Mouse (Mus musculus) B cell, adult 2 months (primary cell): ENCODE results near the gene Ifi47.
A peak's percentile ranks its signal among the peaks of the same experiment; 100 is the strongest.
"Not testable (repeated sequence)": the region's sequence is repeated elsewhere in the genome, so short reads cannot be mapped to it uniquely, and the experiment has no call there.

Source experiments
- DNase-seq, 2 experiments: peaks; one replicate each; pipeline ENCODE4 v3.0.0; 2022

Ifi47 gene

DNA sequence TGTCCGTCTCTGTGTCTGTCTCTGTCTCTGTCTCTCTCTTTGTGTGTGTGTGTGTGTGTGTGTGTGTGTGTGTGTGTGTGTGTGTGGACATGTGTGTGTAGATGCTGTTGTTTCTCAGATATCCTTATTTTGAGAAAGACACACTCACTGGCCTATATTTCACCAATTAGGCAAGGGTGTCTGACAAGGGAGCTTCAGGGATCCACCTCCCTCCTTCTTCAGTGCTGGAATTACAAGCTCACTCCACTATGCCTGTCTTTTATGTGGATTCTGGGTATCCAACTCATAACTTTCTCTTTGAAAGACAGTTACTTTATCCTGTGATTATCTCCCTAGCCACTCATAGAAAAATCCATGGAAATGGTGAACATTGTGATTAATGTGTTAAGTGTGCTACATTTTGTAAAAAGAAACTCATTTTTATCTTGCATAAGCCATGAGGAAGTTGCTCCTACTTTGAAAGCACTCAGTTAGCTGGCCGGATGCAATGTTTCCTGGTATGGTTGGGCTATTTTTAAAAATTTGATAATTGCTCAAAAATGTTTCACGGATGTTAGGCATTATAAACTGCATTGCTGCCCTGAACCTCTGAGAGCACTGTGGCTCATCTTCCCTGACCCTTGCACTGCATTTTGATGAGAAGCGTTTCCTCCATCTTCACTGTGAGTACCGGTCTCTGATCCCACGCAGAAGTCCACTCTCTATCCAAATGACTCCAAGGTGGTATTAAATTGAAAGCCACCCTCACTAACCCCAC is at the start of gene Ifi47:
TSS of gene Ifi47 (plus strand) at position 587 of the 757 bp plus-strand sequence.
- peak in 1 of 2 experiments; percentile 27 for DNase-seq

DNA sequence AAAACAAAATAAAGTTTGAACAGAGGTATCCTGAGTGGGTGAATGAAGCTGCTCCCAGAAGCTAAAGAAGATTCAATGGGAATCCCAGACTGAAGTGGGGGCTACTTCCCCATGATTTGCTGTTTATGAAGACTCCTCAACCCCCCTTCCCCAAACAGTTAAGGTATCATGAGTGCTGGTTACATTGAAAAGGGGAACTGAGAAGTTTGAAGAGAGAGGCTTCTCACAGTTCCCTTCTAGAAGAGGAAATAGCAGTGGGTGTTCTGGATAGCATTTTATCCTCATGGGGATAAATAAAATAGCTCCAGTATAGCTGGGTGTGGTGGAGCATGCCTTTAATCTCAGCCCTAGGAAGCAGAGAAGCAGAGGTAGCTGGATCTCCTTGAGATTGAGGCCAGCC is 26.3 kb upstream of the Ifi47 start:
- not testable (repeated sequence) for DNase-seq

DNA sequence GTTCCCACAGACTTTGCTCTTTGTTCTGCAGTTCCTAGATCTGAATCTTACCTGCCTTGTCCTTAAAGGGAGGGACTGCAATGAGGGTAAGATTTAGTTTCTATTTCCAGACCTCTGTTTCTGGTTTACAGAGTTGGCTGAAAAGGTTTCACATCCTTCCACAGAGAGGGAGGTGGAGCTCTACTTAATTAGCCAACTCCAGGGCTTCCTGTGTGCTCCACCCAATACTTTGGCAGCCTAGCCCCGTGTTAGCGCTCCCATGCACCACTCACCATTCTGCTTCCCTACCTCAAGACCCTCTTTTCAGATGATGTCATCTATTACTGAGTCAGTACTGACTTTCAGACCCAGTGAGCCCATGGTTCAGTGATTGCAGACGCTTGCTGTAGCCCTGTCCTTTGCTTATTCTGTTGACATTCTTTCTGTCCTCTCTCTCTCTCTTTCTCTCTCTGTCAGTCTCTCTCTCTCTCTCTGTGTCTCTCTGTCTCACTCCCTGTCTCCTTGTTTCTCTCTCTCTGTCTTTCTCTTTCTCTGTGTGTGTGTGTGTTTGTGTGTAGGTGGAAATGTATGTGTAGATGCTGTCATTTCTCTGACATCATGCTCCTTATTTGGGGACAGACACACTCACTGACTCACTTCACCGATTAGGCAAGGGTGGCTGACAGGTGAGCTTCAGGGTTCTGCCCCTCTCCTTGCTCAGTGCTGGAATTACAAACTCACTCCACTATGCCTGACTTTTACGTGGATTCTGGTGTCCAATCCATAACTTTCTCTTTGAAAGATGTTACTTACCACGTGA is 25.1 kb upstream of the Ifi47 start, which contains the start of gene 9930111J21Rik2:
TSS of gene 9930111J21Rik2 (minus strand) at position 150 of the 799 bp plus-strand sequence.
- peak in 1 of 2 experiments; percentile 18 for DNase-seq

DNA sequence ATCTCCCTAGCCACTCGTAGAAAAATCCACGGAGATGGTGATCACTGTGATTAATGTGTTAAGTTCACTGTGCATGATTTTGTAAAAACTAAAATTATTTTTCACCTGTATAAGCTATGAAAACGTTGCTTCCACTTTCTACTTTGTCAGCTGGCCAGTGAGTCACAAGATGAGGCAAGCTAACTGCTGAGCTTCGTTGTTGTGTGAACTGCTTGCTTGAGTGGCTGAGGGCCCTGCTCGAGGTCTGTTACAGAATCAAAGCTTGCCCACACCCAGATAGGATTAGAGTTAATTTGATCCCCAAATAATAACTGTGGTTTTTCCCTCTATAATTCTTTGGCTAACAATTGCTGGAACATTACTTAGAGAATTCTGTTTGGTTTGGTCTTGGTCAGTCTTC is 24.5 kb upstream of the Ifi47 start:
- not testable (repeated sequence) for DNase-seq

DNA sequence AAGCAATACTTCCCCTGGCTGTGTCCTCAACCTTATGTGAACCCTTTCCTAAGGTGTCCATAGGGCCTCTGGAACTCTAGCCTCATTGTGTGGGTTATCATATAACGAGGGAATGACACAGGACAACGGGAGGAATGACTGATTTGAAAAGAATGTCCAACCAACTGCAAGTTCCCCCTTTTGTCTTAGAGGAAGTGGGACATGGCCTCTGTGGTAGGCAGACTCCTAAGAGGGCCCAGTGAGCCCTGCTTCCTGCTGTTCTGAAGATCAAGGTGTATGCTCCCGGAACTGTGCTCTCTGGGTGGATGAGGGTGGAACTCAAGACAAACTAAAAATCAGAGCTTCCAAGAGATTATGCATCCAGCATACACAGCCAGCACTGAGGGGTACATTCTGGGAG is 16.3 kb upstream of the Ifi47 start:
- not testable (repeated sequence) for DNase-seq

DNA sequence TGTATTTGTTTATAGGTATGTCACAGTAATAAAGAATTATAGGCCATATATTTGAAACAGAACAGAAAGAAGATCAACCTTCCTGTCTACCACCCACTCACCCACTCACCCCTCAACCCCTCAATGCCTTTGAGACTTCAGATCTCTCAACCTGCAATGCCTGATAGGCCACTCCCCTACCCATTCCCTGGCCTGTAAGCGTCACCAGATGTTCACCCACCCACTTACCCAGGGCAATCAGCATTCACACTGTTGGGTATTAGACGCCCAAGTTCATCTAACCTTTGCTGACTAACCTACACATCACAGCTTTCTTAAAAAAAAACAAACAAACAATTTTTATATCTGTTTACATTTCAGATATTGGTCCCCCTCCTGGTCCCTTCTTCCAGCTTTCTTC is 14.5 kb upstream of the Ifi47 start:
- DNase-seq: not testable (repeated sequence)

DNA sequence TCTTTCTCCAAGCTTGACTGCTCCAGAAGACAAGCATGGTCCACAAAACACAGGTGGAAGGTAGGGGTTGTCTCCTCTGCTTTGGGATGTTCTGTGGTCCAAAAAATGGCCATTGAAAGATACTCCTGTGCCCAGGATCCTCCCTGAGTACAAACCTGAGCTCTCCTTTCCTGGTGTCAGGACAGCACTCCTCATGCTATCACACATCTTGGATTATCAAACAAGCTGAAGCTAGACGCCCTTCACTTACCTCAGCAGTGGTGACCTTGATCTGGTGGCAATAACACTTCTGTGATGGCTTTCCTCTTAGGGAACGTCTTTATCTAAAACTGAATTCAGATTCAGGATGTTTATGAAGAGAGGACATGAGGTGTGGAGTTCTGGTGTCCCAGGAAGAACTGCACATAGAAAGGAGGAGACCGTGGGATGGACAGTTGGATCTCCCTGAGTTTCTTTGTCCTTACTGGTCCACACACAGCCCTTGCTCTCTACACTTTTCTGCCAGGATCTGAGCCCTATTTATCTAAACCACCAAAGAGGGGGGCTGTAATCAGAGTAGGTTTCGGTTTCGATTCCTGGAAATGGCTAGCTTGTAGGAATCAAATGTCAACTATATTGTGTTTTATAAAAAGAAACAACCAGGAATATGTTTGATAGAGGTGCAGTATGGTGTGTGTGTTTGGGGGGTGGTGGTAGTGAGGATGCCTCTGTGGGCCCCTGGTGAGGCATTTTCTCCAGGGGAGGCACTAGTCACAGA is 12.5 kb upstream of the Ifi47 start, which contains the start of gene Tgtp2:
TSS of gene Tgtp2 (minus strand) at position 494 of the 757 bp plus-strand sequence.
- DNase-seq: peak in 1 of 2 experiments; percentile 47

DNA sequence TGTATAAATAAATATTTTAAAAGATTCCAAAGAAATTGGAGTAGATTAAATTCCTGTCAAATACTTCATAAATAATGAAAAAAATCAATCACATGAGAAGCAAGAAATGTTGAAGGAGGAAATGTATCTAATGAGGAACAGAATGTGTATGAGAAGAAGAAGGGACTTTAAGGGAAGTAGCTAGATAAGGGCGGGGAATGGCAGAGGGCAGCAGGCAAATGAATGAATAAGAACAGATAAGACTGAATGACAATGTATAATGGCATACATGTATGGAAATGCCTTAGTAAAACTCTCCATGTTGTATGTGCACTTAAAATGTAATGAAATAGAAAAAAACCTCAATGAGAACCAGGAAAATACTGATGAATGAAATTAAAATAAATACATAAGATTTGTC is 8.0 kb upstream of the Ifi47 start:
- no peak for DNase-seq

DNA sequence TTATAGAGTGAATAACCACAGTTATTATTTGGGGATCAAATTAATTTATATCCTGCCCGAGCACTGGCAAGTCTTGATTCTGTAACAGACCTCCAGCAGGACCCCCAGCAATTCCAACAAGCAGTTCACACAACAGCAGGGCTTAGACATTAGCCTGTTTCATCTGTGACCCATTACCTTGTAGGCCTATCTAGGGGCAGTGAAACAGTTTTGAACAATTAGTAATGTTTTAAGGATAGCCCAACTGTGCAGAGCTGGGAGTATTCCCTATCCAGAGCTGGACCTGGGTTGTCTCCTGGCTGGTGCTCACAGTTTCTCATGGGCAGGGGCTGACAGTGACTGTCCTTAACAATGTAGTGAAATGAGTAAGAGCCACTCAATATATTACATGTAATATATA is 625 bp downstream of the Ifi47 start:
- no peak for DNase-seq

DNA sequence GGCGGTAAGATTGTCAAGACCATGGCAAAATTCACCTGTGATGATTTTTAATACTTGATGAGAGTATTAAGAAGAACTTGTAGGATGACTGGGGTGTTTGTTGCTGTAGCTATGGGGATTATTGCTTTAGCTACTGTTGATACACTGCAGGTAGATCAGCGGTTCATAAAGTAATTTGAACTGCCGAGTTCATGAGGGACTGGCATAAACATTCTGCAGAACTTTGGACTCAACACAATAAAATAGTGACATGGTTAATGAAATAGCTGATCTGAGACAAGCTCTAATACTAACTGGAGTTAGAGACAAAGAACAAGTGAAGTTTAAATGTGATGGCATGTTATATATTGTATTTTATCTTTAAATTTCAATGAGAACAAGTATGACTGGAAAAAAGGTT is 2.3 kb downstream of the Ifi47 start:
- DNase-seq: no peak

DNA sequence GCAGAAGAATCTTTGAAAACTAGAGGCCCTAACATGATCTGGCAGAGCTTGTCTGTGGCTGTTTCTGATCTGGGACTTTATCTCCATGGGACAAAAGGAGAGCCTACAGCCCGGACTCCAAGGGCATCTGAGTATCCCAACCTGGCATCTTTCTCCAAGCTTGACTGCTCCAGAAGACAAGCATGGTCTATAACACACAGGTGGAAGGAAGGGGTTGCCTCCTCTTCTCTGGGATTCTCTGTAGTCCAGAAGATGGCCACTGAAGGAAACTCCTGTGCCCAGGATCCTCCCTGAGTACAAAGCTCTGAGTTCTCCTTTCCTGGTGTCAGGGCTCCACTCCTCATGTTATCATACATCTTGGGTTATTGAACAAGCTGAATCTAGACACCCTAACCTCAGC is 4.2 kb downstream of the Ifi47 start:
- no peak for DNase-seq

DNA sequence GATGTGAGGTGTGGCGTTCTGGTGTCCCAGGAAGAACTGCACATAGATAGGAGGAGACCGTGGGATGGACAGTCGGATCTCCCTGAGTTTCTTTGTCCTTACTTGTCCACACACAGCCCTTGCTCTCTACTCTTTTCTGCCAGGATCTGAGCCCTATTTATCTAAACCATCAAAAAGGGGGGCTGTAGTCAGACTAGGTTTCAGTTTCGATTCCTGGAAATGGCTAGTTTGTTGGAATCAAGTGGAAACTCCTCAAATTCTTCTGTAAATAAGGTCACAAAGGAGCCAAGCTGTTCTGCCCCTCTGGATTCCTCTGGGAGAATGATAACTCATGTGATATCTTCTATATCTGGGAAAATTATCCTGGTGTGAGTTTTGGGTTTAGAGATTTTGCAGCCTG is 5.0 kb downstream of the Ifi47 start:
- DNase-seq: no peak

DNA sequence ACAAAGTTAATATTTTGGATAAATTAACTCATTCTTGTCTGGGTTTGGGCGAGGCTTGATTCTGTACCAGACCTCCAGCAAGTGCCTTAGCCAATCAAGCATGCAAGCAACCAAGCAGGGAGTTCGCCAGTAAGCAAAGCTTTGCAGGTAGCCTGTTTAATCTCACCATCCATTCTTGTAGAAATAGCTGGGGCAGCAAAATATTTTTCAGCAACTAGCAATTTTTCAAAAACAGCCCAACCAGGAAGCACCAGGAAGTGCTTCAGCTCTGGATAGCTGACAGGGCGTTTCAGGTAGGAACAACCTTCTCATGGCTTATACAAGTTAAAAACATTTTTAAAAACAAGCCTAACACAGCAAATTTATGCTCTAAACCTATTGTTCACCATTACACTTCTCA is 5.5 kb downstream of the Ifi47 start:
- no peak for DNase-seq

DNA sequence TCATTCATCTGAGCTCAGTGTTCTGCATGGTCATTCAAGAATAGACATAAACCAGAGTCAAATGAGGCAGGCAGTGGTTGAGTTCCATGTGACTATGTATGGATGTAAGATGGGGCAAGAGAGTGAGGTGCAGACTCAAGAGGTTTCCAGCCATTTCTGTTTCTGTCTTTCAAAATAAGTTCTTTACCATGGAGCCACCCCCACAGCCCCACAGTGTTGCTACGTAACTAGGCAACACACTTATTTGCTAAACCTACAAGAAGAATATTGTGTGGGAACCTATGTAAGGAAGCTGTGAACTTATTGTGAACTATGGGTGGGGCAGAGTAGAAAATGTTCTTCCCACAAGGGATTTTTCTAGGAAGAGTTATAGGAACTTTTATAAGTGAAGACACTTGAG is 6.8 kb downstream of the Ifi47 start:
- DNase-seq: peak in 1 of 2 experiments; percentile 30

DNA sequence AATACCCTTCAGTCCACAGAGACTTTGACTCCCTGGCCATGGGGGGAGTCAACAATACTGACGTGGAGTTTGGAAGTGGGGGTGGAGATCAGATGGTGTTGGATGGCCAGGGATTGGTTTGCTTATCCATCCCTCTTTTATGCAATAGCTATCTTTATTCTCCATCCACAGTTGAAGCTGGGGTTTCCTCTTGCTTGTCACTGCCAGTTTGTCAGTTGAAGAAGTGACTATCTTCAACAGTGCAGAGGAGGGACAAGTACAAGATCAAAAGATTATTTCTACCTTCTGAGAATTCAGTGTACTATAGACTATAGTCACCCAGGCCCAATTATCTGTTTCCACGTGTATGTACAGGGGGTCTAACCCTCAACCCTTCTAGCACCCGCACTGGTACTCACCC is 7.4 kb downstream of the Ifi47 start:
- DNase-seq: no peak

DNA sequence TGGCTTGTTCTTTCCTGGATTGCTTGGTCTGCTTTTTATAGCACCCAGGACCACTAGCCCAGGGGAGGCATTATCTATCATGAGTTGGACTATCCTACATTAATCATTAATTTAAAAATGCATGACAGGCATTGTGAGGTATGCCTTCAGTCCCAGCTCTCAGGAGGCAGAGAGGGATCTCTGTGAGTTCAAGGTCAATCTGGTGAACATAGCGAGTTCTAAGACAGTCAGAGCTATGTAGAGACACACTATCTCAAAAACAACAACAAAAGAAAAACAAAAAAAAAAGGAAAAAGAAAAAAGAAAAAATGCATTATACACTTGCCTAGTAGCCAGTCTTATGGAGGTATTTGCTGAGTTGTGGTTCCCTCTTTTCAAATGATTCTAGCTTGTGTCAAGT is 8.0 kb downstream of the Ifi47 start:
- DNase-seq: no peak

DNA sequence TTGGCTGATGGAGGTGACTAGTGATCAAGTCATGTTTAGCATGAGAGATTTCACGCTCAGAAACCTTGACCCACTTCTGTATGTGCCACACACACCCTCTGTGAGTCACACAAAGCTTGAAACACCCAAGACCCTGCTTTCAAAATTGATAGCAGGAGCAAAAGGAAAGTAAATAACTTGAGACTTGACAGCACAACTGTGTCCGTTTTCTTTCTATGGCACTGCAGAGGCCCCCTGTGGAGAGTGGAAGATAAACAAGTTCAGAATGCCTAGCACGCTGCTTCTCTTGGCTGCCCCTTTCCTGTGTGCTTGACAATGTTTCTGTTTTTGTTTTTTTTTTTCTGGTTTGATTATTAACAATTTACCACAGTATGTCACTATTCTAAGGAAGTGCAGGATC is 8.5 kb downstream of the Ifi47 start:
- DNase-seq: peak; percentile 46 to 57

DNA sequence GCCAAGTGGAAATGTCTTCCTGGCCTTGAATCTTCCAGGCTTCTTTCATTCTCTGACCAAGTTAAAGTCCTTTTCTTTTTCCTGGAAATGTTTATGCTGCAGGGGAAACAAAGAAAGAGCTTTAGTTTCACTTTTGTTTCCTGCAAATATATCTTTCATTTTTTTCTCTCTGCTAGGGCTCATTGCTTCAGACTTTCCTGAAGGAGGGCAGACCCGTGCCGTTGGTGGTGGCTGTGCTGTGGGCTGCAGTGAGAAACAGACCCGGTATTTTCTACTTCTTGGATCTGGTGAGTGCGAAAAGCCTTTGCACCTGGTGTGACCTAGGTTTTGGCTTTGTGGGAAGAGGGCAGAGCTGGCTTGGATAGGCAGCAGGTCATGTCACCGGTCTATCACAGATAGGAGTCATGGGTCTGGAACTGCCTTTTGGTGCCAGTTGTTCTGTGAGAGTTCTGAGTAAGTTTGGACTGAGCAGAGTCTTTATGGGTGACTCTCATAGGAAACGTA is 10.5 kb downstream of the Ifi47 start:
- DNase-seq: peak; percentile 38 to 46

DNA sequence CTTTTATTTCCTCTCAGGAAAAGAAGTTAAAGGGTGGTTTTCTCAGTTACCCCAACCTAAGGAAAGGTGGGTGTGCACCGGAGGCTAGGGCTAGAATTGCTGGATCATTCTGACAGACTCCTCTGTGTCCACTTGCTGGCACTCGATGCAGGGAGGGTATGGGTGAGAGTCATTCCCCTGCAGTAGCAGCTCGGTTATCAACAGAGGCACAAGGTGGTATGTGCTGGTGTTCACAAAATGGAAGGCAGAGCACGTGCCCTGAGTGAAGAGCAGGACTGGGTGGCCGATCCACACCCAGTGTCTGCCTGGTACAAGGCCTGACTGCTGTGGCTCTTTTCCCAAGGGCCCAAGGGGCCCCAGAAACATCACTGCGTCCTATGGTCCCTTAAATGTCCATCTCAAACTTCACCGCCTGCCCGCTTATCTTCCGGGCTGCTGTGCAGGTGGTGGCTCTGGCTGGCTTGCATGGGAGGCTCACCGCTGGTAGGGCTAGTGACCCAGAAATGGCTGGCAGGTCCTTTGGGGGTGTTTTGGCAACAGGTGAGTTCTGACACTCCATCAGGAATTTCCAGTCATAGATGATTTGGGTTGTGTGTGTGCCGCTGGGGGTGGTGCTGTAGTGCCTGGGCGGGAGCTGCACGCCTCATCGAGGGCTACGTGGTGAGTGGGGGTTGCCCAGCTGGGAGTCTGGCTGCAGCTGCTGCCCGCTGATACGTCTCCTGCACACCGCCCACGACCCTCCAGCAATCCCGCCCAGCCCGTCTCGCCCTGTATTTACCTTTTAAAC is 11.6 kb downstream of the Ifi47 start:
- peak; percentile 53 to 61 for DNase-seq

DNA sequence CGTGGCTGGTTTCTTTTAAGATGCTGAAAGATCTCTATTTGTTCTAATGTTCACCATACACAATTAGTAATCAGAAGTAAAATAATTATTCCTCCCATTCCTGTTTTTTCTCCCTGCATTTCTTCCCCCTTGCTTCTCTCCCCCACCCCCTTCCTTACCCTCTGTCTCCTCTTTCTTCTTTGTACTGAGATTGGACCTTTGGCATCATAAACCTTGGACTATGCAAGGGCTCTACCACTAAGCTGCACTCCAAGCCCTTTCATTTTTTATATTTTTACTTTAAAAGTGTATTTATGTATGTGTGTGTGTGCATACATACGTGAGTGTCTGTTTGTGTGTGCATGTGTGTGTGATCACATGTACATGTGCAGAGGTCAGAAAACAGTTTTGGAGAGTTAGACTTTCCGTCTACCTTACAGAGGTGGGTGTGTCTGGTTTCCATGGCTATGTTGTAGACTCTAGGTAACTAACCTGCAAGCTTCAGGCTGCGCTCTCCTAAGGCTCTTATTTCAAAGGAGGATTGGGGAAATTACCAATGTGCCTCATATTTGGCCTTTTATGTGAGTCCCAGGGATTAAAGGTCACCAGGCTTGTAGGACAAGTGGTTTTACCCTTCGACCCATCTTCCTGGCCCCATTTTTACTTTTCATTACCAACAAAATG is 12.7 kb downstream of the Ifi47 start:
- DNase-seq: no peak

DNA sequence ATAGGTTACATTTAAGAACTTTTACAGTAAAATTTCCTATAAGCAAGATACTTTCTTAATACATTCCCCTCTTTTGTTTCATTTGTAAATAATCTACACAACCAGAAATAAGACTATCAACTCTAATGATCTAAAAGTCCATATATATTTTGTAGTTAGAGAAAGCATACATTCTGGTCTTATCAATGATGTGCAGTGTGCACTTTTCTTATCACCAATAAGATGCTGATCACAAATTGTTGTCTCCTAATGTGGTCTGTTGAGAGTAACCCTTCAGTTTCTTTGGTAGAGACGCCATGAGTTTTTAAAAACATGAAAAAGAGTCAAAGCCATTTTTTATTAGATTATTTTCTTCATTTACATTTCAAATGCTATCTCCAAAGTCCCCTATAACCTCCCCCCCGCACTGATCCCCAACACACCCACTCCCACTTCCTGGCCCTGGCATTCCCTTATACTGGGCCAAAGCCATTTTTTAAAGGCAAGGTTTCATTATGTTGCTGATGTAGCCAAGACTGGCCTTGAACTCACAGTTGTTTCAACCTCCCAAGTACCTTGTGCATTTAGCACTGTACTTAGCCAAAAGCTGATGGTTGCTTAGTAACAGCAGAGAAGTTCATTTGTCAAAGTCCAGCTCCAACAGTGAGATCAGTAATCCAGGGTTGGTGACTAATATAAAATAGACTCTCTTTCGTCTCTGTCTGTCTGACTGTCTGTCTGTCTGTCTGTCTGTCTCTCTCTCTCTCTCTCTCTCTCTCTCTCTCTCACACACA is 13.5 kb downstream of the Ifi47 start:
- DNase-seq: no peak
